Mouse (Mus musculus): Measurements from ENCODE around the gene Lrrtm4.

The Lrrtm4 gene

DNA sequence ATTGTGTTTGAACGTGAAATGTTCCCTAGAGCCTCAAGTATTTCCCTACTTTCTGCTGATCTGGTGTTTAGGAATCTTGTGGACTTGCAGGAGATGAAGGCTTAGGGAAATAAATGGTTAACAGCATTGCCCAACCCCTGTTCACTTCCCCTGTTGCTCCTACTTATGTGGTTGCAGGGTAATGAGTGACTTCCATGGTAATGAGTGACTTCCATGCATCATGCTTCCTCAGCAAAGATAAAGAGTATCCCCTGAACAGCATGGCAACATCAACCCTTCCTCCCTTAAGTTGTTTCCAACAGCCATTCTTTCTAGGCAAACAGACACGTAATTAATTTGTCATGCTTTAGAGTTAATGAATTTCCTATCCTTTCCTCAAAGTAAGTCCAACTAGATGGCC lies 685.5 kb downstream of the Lrrtm4 start:
- DNase-seq (ENCODE audit: low read depth, low spot score), result no peak

DNA sequence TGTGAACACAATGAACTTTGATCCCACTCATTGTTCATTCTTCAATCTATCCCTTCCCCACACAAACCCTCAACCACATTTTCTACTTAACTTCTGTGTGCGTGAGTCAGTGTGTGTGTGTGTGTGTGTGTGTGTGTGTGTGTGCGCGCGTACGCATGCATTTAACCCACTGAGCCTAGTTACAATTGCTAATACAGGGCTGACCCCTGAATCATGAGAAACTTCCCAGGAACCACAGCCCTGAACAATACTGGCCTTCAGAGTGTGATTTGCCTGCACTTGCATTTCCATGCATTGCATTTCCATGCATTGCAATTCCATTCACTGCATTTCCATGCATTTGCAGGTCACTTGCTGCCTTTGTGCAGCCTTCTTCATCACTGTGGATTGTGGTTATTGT lies 701.8 kb downstream of the Lrrtm4 start:
- DNase-seq (ENCODE audit: low read depth, low spot score), result no peak

DNA sequence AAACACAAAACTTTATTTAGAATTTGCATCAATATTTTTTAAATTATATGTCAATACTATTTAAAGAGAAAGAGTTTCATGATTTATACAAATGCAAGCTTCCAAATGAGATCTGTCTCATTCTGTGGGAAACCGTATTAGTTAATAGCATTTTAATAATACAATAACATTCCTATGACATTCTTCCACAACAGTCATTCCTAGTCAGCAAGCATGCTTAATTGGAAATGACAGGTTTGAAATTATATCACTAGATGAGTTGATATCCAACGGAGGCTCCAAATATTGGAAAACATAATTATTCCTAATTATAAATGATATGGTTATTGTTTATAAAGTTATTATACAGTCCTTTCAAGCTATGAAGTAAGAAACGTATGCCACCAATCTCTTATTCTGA lies 714.7 kb downstream of the Lrrtm4 start:
- no peak for DNase-seq (ENCODE audit: low read depth, low spot score)

DNA sequence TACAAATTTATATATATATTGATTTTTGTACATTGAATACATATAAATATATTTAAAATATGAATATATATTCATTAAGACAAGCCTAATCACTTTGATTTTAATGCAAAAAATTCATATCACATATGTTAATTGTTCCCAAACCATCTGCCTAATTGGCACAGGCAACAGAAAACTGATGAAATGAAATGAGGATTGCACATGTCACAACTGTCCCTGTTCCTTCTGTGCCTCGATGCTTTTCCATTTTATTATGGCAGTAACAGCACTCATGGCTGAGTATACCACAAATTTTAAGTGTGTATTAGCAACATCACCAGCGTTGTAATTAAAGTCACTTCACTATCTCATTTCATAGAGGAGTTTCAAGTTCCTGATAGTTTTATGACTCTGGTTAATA lies 732.1 kb downstream of the Lrrtm4 start:
- DNase-seq (ENCODE audit: low read depth, low spot score), result no peak

DNA sequence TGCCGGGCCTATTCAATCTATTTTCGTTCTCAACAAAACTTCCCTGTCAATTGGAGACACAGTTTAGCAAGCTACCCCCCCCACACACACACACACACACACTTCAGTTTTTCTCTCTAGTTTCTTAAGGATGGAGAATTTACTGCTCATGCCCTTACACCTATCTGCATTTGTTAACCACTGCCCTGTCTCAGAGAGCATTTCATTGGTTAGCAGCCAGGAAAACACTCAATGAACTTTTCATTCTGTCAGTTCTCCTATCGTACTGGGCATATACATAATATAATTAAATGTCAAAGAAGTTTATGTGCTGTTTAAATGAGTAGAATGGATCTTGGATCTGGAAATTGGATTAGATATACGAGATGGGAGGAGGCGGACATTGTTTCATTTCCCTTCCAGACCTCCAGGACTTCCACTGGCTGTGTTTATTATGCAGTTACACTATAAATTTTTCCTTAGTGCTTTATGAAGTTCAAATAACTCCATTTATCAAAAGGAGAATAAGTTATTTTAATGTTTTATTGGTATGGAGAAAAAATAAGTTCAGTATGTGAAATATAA lies 742.0 kb downstream of the Lrrtm4 start:
- no peak for DNase-seq (ENCODE audit: low read depth, low spot score)

DNA sequence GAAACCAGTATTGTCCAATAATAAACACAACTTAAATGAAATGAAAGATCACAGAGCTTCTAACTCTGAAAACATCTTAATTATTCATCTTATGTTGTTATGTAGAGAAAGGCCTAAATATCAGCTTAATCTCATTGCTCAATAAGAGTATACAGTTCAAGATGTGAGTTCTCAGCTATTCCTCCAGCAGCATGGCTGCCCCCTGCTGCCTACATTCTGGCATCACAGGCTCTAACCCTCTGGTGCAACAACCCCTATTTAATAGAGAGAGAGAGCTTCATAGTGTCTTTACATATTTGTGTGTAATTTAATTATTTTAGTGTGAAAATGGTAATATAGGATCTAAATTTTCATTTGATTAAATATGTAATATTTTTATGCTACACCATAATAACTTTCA lies 767.6 kb downstream of the Lrrtm4 start:
- peak; percentile 6 for DNase-seq (ENCODE audit: low read depth, low spot score)

DNA sequence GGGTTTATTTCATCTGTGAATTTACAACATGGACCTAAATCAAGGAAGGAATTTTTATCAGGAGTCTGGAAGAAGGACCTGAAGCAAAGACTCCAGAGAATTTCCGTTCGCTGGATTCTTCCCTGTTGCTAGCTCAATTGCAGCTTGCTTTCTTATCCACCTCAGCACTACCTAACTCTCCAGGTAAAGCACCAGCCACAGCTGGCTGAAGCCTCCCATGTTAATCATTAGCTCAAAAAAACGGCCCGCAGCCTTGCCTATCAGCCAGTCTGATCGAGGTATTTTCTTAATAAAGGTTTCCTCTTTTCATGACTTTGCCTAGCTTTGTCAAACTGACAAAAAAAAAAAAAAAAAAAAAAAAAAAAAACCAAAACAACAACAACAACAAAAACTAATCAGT lies 805.1 kb downstream of the Lrrtm4 start:
- DNase-seq (ENCODE audit: low read depth, low spot score), result no peak

DNA sequence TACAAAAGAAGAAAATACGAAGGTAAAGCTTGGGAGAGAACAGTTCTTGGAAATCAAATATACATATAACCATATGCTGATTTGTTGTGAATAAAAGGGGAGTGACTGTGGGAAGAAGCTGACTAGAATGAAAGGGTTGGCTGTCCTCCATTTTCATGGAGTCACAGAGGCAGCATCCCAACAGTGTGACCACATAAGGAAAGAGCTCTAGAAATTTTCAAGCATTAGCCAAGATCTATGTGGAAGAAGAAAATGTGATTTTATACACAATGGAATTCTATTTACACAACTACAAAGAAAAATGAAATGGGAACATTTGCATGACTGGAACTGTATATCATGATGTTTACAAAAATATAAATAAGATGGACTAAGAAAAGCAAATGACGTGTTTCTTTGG lies 821.1 kb downstream of the Lrrtm4 start:
- no peak for DNase-seq (ENCODE audit: low read depth, low spot score)

DNA sequence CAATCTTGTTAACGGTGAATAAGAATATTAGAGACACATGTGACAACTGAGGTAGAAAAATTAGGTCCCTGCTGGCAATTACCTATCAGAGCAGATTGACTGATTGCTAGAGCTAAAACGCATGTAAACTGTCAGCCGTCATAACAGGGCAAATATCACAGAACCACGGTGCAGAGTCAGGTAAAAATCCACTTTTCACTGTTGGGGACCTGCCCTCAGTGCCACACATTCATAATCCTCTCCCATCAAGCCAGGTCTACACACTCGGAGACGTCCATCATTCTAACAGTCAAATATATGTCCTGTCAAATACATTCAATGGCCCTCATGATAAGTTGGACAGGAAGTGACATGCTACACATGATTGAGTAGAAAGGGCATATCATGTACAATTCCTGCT lies 826.6 kb downstream of the Lrrtm4 start:
- no peak for DNase-seq (ENCODE audit: low read depth, low spot score)

DNA sequence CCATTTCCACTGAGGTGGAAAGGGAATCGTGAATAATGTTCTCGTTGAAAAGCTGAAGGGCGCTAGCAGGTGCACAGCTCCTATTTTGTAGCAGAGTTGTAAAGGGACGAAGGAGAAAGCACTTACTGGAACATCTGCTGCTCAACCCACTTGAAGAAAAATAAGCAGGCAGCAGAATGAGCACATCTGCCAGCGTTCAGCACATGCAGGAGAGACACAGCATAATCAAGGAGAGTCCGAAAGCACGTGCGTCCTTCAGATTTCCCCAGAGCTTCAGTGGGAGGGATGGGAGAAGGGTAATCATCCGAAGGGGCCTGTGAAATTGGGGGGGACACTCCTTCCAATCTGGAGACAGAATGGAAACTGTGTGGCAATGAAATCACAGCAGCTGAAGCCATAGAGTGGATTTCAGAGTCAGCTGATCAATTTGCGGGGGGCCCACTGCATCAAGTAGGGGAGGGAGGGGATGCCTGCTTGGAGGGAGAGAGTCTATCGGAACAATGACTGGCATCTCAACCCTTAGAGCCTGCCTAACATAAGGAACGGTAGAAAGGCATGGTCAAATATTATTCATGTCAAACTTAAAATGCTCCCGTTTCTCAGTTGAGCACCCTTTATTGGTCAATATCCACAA lies 838.4 kb downstream of the Lrrtm4 start:
- no peak for DNase-seq (ENCODE audit: low read depth, low spot score)
